Mouse (Mus musculus) intestine, embryonic 15.5 days (tissue): ENCODE results near the gene Arid1b. TPM values are rescaled to one million over a fixed set of nuclear protein-coding genes. Genes with fewer than 3 reads are reported as not detected.

Experiments used
- ATAC-seq: fragments of 200-750 bp; cut with Nextera tagmentation; 2 replicates; pipeline ENCODE4 v1.8.0; 2017; ENCODE audit warnings: moderate TSS enrichment, moderate library complexity
- H3K27ac ChIP-seq: fragments of 300-500 bp; sonication (generic); 2 replicates; pipeline ENCODE4 v1.5.1; 2015; ENCODE audit warnings: mild to moderate bottlenecking, inconsistent platforms
- H3K27me3 ChIP-seq: fragments of 300-500 bp; sonication (generic); replicated peaks from 2 replicates; pipeline ENCODE4 v1.6.1; 2015; ENCODE audit warnings: inconsistent platforms
- H3K36me3 ChIP-seq: fragments of 300-500 bp; sonication (generic); 2 replicates; pipeline ENCODE4 v1.6.1; 2015; ENCODE audit warnings: inconsistent platforms
- H3K4me1 ChIP-seq: fragments of 300-500 bp; sonication (generic); replicated peaks from 2 replicates; pipeline ENCODE4 v1.6.1; 2015; ENCODE audit warnings: inconsistent platforms
- H3K4me2 ChIP-seq: fragments of 300-500 bp; sonication (generic); replicated peaks from 2 replicates; pipeline ENCODE4 v1.6.1; 2015; ENCODE audit warnings: mild to moderate bottlenecking, inconsistent platforms
- H3K4me3 ChIP-seq: fragments of 300-500 bp; sonication (generic); replicated peaks from 2 replicates; pipeline ENCODE4 v1.5.1; 2015; ENCODE audit warnings: inconsistent platforms
- H3K9ac ChIP-seq: fragments of 300-500 bp; sonication (generic); 2 replicates; pipeline ENCODE4 v1.6.1; 2015; ENCODE audit warnings: inconsistent platforms
- H3K9me3 ChIP-seq: fragments of 300-500 bp; sonication (generic); 2 replicates; pipeline ENCODE4 v1.6.1; 2016; ENCODE audit warnings: inconsistent platforms
- WGBS: fragments of 180-500 bp; shearing (Covaris S2); methylation state at CpG from one replicate; pipeline ENCODE4 v1.1.7; 2015; 5-methylcytosine and 5-hydroxymethylcytosine counted together
- polyA plus RNA-seq: library from polyadenylated mRNA; unstranded; fragments of >200 nt; fragmentation: Nextera tagmentation; extraction: Ambion mirVana; gene quantifications from 2 replicates; pipeline ENCODE4 v1.2.1, GENCODE M21; 2015

Arid1b gene
- polyA plus RNA-seq, 1 experiment from 2014 or later, result 9.1 TPM

- no peak overlapping the region for H3K27ac ChIP-seq
- no peaks in the 10 kb centered on the region for H3K27me3 ChIP-seq
- H3K36me3 ChIP-seq, result no peaks in the 10 kb centered on the region
- H3K4me1 ChIP-seq, result peaks cover 21% of the 10 kb centered on the region
- no peak overlapping the region for H3K4me3 ChIP-seq
- WGBS, result 61% methylated on average over 2 of the region's 2 CpGs
- no peak overlapping the region for H3K9ac ChIP-seq
- no peaks in the 10 kb centered on the region for H3K9me3 ChIP-seq
- ATAC-seq, result no peak
- no peak overlapping the region for H3K4me2 ChIP-seq
Measured at GRCm38 (mm10) chr17:5026578-5026977, 32.4 kb downstream of the Arid1b start.

GRCm38 (mm10) chr17:5029148-5029547 lies 35.0 kb downstream of the Arid1b start:
- Histone ChIP-seq H3K27me3 (no peaks in the 10 kb centered on the region), H3K9me3 (no peaks in the 10 kb centered on the region), H3K4me3 (no peak overlapping the region), H3K4me2 (no peak overlapping the region), H3K4me1 (peaks cover 9% of the 10 kb centered on the region; the same call in 1 of the 2 replicates), H3K9ac (no peak overlapping the region), H3K36me3 (no peaks in the 10 kb centered on the region), H3K27ac (no peak overlapping the region)
- WGBS, result 80% methylated on average over 4 of the region's 4 CpGs
- no peak for ATAC-seq

GRCm38 (mm10) chr17:5030290-5030689 lies 36.2 kb downstream of the Arid1b start:
- Histone ChIP-seq H3K4me2 (no peak overlapping the region), H3K36me3 (no peaks in the 10 kb centered on the region), H3K4me3 (no peak overlapping the region), H3K9me3 (no peaks in the 10 kb centered on the region), H3K9ac (no peak overlapping the region), H3K27ac (no peak overlapping the region), H3K4me1 (peaks cover 9% of the 10 kb centered on the region; the same call in 1 of the 2 replicates), H3K27me3 (no peaks in the 10 kb centered on the region)
- 66% methylated on average over 2 of the region's 2 CpGs for WGBS
- ATAC-seq, result no peak

GRCm38 (mm10) chr17:5033346-5033745 lies 39.2 kb downstream of the Arid1b start:
- Histone ChIP-seq H3K9me3 (no peaks in the 10 kb centered on the region), H3K4me2 (no peak overlapping the region), H3K9ac (no peak overlapping the region), H3K4me1 (peaks cover 4% of the 10 kb centered on the region; the same call in 1 of the 2 replicates), H3K4me3 (no peak overlapping the region), H3K27ac (no peak overlapping the region), H3K36me3 (no peaks in the 10 kb centered on the region), H3K27me3 (no peaks in the 10 kb centered on the region)
- 70% methylated on average over 3 of the region's 3 CpGs for WGBS
- no peak for ATAC-seq

- H3K27ac ChIP-seq, result no peak overlapping the region
- H3K27me3 ChIP-seq, result no peaks in the 10 kb centered on the region
- WGBS, result 87% methylated on average over 3 of the region's 3 CpGs
- no peak overlapping the region for H3K9ac ChIP-seq
- H3K36me3 ChIP-seq, result no peaks in the 10 kb centered on the region
- no peak overlapping the region for H3K4me3 ChIP-seq
- no peak overlapping the region for H3K4me2 ChIP-seq
- ATAC-seq, result no peak
- H3K9me3 ChIP-seq, result no peaks in the 10 kb centered on the region
- peaks cover 6% of the 10 kb centered on the region; the same call in 1 of the 2 replicates for H3K4me1 ChIP-seq
Measured at GRCm38 (mm10) chr17:5034201-5034600, 40.1 kb downstream of the Arid1b start.

GRCm38 (mm10) chr17:5036200-5036835 lies 42.2 kb downstream of the Arid1b start:
- Histone ChIP-seq H3K4me1 (0 out of 2 replicates have a peak, but pooled peaks cover 2% of the 10 kb centered on the region), H3K9me3 (no peaks in the 10 kb centered on the region), H3K27ac (no peak overlapping the region), H3K4me3 (no peak overlapping the region), H3K36me3 (0 out of 2 replicates have a peak, but pooled peaks cover under 1% of the 10 kb centered on the region), H3K4me2 (no peak overlapping the region), H3K9ac (no peak overlapping the region), H3K27me3 (no peaks in the 10 kb centered on the region)
- no peak for ATAC-seq
- 60% methylated on average over 2 of the region's 2 CpGs for WGBS

GRCm38 (mm10) chr17:5037199-5037598 lies 43.1 kb downstream of the Arid1b start:
- no peaks in the 10 kb centered on the region for H3K27me3 ChIP-seq
- H3K4me3 ChIP-seq, result no peak overlapping the region
- no peaks in the 10 kb centered on the region for H3K9me3 ChIP-seq
- H3K27ac ChIP-seq, result no peak overlapping the region
- peaks cover 7% of the 10 kb centered on the region; the same call in 1 of the 2 replicates for H3K36me3 ChIP-seq
- 90% methylated on average over 8 of the region's 8 CpGs for WGBS
- H3K4me1 ChIP-seq, result 0 out of 2 replicates have a peak, but pooled peaks cover 2% of the 10 kb centered on the region
- no peak overlapping the region for H3K4me2 ChIP-seq
- no peak overlapping the region for H3K9ac ChIP-seq
- no peak for ATAC-seq

- Histone ChIP-seq H3K9me3 (no peaks in the 10 kb centered on the region), H3K27me3 (no peaks in the 10 kb centered on the region), H3K4me3 (no peak overlapping the region), H3K9ac (no peak overlapping the region), H3K4me1 (0 out of 2 replicates have a peak, but pooled peaks cover 2% of the 10 kb centered on the region), H3K36me3 (peaks cover 7% of the 10 kb centered on the region; the same call in 1 of the 2 replicates), H3K27ac (no peak overlapping the region), H3K4me2 (no peak overlapping the region)
- WGBS, result 86% methylated on average over 2 of the region's 2 CpGs
- ATAC-seq, result no peak
Measured at GRCm38 (mm10) chr17:5039826-5040225, 45.7 kb downstream of the Arid1b start.

- Histone ChIP-seq H3K9me3 (no peaks in the 10 kb centered on the region), H3K4me1 (no peaks in the 10 kb centered on the region), H3K9ac (no peak overlapping the region), H3K4me3 (no peak overlapping the region), H3K27ac (no peak overlapping the region), H3K4me2 (no peak overlapping the region), H3K36me3 (peaks cover 7% of the 10 kb centered on the region; the same call in 1 of the 2 replicates), H3K27me3 (no peaks in the 10 kb centered on the region)
- no peak for ATAC-seq
- 88% methylated on average over 7 of the region's 7 CpGs for WGBS
Measured at GRCm38 (mm10) chr17:5043871-5044270, 49.7 kb downstream of the Arid1b start.

GRCm38 (mm10) chr17:5045613-5046012 lies 51.5 kb downstream of the Arid1b start:
- H3K9ac ChIP-seq, result no peak overlapping the region
- peaks cover 7% of the 10 kb centered on the region; the same call in 1 of the 2 replicates for H3K36me3 ChIP-seq
- WGBS, result 84% methylated on average over 5 of the region's 5 CpGs
- no peak overlapping the region for H3K4me3 ChIP-seq
- H3K9me3 ChIP-seq, result no peaks in the 10 kb centered on the region
- 0 out of 2 replicates have a peak, but pooled peaks cover 4% of the 10 kb centered on the region for H3K4me1 ChIP-seq
- no peak for ATAC-seq
- no peak overlapping the region for H3K27ac ChIP-seq
- H3K4me2 ChIP-seq, result no peak overlapping the region
- no peaks in the 10 kb centered on the region for H3K27me3 ChIP-seq

GRCm38 (mm10) chr17:5047373-5047772 lies 53.2 kb downstream of the Arid1b start:
- no peak overlapping the region for H3K4me2 ChIP-seq
- H3K4me1 ChIP-seq, result peaks cover 10% of the 10 kb centered on the region
- no peak for ATAC-seq
- H3K9me3 ChIP-seq, result no peaks in the 10 kb centered on the region
- no peak overlapping the region for H3K4me3 ChIP-seq
- 84% methylated on average over 4 of the region's 4 CpGs for WGBS
- no peak overlapping the region for H3K9ac ChIP-seq
- no peak overlapping the region for H3K27ac ChIP-seq
- H3K36me3 ChIP-seq, result no peaks in the 10 kb centered on the region
- no peaks in the 10 kb centered on the region for H3K27me3 ChIP-seq

GRCm38 (mm10) chr17:5050266-5050665 lies 56.1 kb downstream of the Arid1b start:
- no peak overlapping the region for H3K9ac ChIP-seq
- no peaks in the 10 kb centered on the region for H3K27me3 ChIP-seq
- ATAC-seq, result no peak
- no peaks in the 10 kb centered on the region for H3K9me3 ChIP-seq
- H3K27ac ChIP-seq, result no peak overlapping the region
- H3K36me3 ChIP-seq, result no peaks in the 10 kb centered on the region; the same call in 1 of the 2 replicates
- no peak overlapping the region for H3K4me3 ChIP-seq
- WGBS, result 68% methylated on average over 8 of the region's 8 CpGs
- no peak overlapping the region for H3K4me2 ChIP-seq
- H3K4me1 ChIP-seq, result peaks cover 18% of the 10 kb centered on the region

GRCm38 (mm10) chr17:5050970-5051530 lies 56.9 kb downstream of the Arid1b start:
- Histone ChIP-seq H3K36me3 (no peaks in the 10 kb centered on the region; the same call in 1 of the 2 replicates), H3K27me3 (no peaks in the 10 kb centered on the region), H3K4me2 (no peak overlapping the region), H3K4me3 (no peak overlapping the region), H3K9ac (no peak overlapping the region), H3K27ac (no peak overlapping the region), H3K9me3 (no peaks in the 10 kb centered on the region), H3K4me1 (peaks cover 24% of the 10 kb centered on the region)
- WGBS, result 77% methylated on average over 7 of the region's 7 CpGs
- ATAC-seq, result no peak
